In genomic region chr9:107366644-107367043, GRCm38 (mm10) we compare ENCODE assay signal across 9 mouse cellular contexts. TPM values are rescaled to one million over a fixed set of nuclear protein-coding genes. Genes with fewer than 3 reads are reported as not detected.
A peak's percentile ranks its signal among the peaks of the same experiment; 100 is the strongest.
DNase-seq lines count a peak whose midpoint lies in the region; ATAC-seq and TF ChIP-seq lines count a peak whose summit lies in the region.
"Had no signal": no experiment of that assay in that cellular context is flagged by ENCODE, and none has a peak within 500 bp of the region (broad histone marks: within the 10 kb centered on the region; RNA-seq: fewer than 3 reads in every experiment).

No protein-coding gene starts in this region.

- 6% methylated on average over 3 of the region's 3 CpGs for WGBS in midbrain, embryonic 11.5 days
- WGBS in midbrain, embryonic 16.5 days = 2% methylated on average over 3 of the region's 3 CpGs

- H3K4me2 ChIP-seq in midbrain, embryonic 11.5 days = no peak overlapping the region
- no peak overlapping the region for H3K4me2 ChIP-seq in midbrain, embryonic 16.5 days (ENCODE audit: low read length)

- peak; percentile 25; the same call in 1 of the 2 replicates for ATAC-seq in midbrain, embryonic 11.5 days (ENCODE audit: low FRiP score)
- ATAC-seq in midbrain, embryonic 16.5 days = no peak
- ATAC-seq in neutrophil, adult 5-6 weeks (ENCODE audit: extremely low read depth, insufficient number of reproducible peaks, low FRiP score, poor library complexity, severe bottlenecking) = peak; percentile 49; the same call in 1 of the 2 replicates
- no peak for ATAC-seq in activated CD4-positive, CD25-positive, alpha-beta regulatory T cell, adult 4 months

- H3K36me3 ChIP-seq in midbrain, embryonic 11.5 days (ENCODE audit: control insufficient read depth, insufficient read depth, low read length) = no peaks in the 10 kb centered on the region
- no peaks in the 10 kb centered on the region for H3K36me3 ChIP-seq in midbrain, embryonic 16.5 days (ENCODE audit: control insufficient read depth, insufficient read depth, low read length)

- no peak overlapping the region for H3K4me3 ChIP-seq in midbrain, embryonic 11.5 days (ENCODE audit: low read depth, low read length)
- H3K4me3 ChIP-seq in midbrain, embryonic 16.5 days (ENCODE audit: low read depth, low read length) = no peak overlapping the region
- no peak overlapping the region for H3K4me3 ChIP-seq in left cerebral cortex, adult 2 months
- H3K4me3 ChIP-seq: myocyte had no signal

- no peaks in the 10 kb centered on the region for H3K9me3 ChIP-seq in midbrain, embryonic 11.5 days (ENCODE audit: control insufficient read depth, low read length)
- no peaks in the 10 kb centered on the region for H3K9me3 ChIP-seq in midbrain, embryonic 16.5 days (replicated peaks; ENCODE audit: control insufficient read depth, low read length, poor library complexity, severe bottlenecking)

- no peaks in the 10 kb centered on the region for H3K27me3 ChIP-seq in midbrain, embryonic 11.5 days (ENCODE audit: control insufficient read depth, insufficient read depth, low read length)
- no peaks in the 10 kb centered on the region for H3K27me3 ChIP-seq in midbrain, embryonic 16.5 days (ENCODE audit: control insufficient read depth, insufficient read depth, low read depth, low read length)

- H3K4me1 ChIP-seq in midbrain, embryonic 11.5 days (ENCODE audit: control insufficient read depth, insufficient read depth, low read length) = no peaks in the 10 kb centered on the region
- H3K4me1 ChIP-seq in midbrain, embryonic 16.5 days (ENCODE audit: control insufficient read depth, insufficient read depth, low read length) = peaks cover 7% of the 10 kb centered on the region

- TF ChIP-seq CTCF in left cerebral cortex, adult 2 months (IDR thresholded peaks at IDR 0.05) = peak; percentile 66

- H3K27ac ChIP-seq in midbrain, embryonic 11.5 days (ENCODE audit: low read depth, low read length) = no peak overlapping the region
- no peak overlapping the region for H3K27ac ChIP-seq in midbrain, embryonic 16.5 days (ENCODE audit: low read length)
- no peak overlapping the region for H3K27ac ChIP-seq in left cerebral cortex, adult 2 months

- peak; percentile 98 for DNase-seq in midbrain, embryonic 11.5 days (ENCODE audit: low spot score, missing footprints)
- DNase-seq in R1 (ENCODE audit: low read depth, low spot score) = peak; percentile 59
- peak; percentile 65 for DNase-seq in cerebellum, adult 9-11 months
- peak; percentile 42 for DNase-seq in gastrocnemius, postnatal 14 days
- peak; percentile 41 to 56 for DNase-seq in left cerebral cortex, adult 2 months (ENCODE audit: extremely low spot score in 1 of 2, low spot score in 2 of 2)

- intact Hi-C loops in gastrocnemius, postnatal 14 days (cut with DNase I; ENCODE audit: low total_unique reads) = loop anchor here (2.0 to 5.0 kb wide), 2 partner anchors 96 to 146 kb away; no protein-coding TSS in a partner anchor
- intact Hi-C loops in left cerebral cortex, adult 2 months (cut with DNase I) = loop anchor here (2.0 kb wide), 2 partner anchors 96 to 148 kb away; no protein-coding TSS in a partner anchor

- no peak overlapping the region for H3K9ac ChIP-seq in midbrain, embryonic 11.5 days (ENCODE audit: low read length)
- H3K9ac ChIP-seq in midbrain, embryonic 16.5 days (ENCODE audit: low read depth, low read length) = no peak overlapping the region

RNA-seq across cellular contexts. Expression of gene 6430571L13Rik, which starts 26.2 kb away (rescaled TPM):
- 2.0 and 2.3 TPM in 2 replicates for polyA plus RNA-seq in midbrain, embryonic 11.5 days (2014; fragmentation: Nextera tagmentation; extraction: Ambion mirVana)
- 10.2 and 11.2 TPM in 2 replicates for polyA plus RNA-seq in midbrain, embryonic 16.5 days (2015; fragmentation: Nextera tagmentation; extraction: Ambion mirVana)
- 10 to 100 TPM; 41.9 to 49.8 TPM for total RNA-seq in gastrocnemius, postnatal 14 days (2021)
- total RNA-seq in left cerebral cortex, adult 2 months (2021) = 1 to 10 TPM; 4.3 to 4.4 TPM
- 0.12 TPM in 1 of 2 replicates, not detected in the other for total RNA-seq in neutrophil, adult 5-6 weeks (2017)
- 1 to 10 TPM; 2.7 to 4.6 TPM for polyA plus RNA-seq in activated CD4-positive, CD25-positive, alpha-beta regulatory T cell, adult 4 months (2017; shearing (Covaris generic))

RNA-seq across cellular contexts. Expression of gene Hemk1, which starts 28.5 kb away (rescaled TPM):
- 9.9 and 10.7 TPM in 2 replicates for polyA plus RNA-seq in midbrain, embryonic 11.5 days (2014; fragmentation: Nextera tagmentation; extraction: Ambion mirVana)
- 19.2 and 19.7 TPM in 2 replicates for polyA plus RNA-seq in midbrain, embryonic 16.5 days (2015; fragmentation: Nextera tagmentation; extraction: Ambion mirVana)
- total RNA-seq in gastrocnemius, postnatal 14 days (2021) = 10 to 100 TPM; 12.0 to 13.2 TPM
- 10 to 100 TPM; 18.6 to 21.5 TPM for total RNA-seq in left cerebral cortex, adult 2 months (2021)
- total RNA-seq in neutrophil, adult 5-6 weeks (2017) = 9.7 and 12.6 TPM in 2 replicates
- polyA plus RNA-seq in activated CD4-positive, CD25-positive, alpha-beta regulatory T cell, adult 4 months (2017; shearing (Covaris generic)) = 10 to 100 TPM; 25.4 to 27.3 TPM

RNA-seq across cellular contexts. Expression of gene Cacna2d2, which starts 32.8 kb away (rescaled TPM):
- polyA plus RNA-seq in midbrain, embryonic 11.5 days (2014; fragmentation: Nextera tagmentation; extraction: Ambion mirVana) = 1.3 and 1.7 TPM in 2 replicates
- 9.1 and 9.3 TPM in 2 replicates for polyA plus RNA-seq in midbrain, embryonic 16.5 days (2015; fragmentation: Nextera tagmentation; extraction: Ambion mirVana)
- total RNA-seq in gastrocnemius, postnatal 14 days (2021) = 1 to 10 TPM in 1 of 2 experiments, under 1 TPM in 1; 0.78 to 1.0 TPM
- total RNA-seq in left cerebral cortex, adult 2 months (2021) = 10 to 100 TPM; 24.1 to 34.7 TPM
- total RNA-seq in neutrophil, adult 5-6 weeks (2017) = 0.49 and 0.58 TPM in 2 replicates
- under 1 TPM; 0.16 to 0.41 TPM for polyA plus RNA-seq in activated CD4-positive, CD25-positive, alpha-beta regulatory T cell, adult 4 months (2017; shearing (Covaris generic))

Comparison
In these comparisons a context has a peak if more than half of its experiments do, and no peak if none do; other contexts are left out.
1. ATAC-seq: peak in midbrain, embryonic 11.5 days (single experiment) and neutrophil, adult 5-6 weeks (single experiment); none in midbrain, embryonic 16.5 days (single experiment) and activated CD4-positive, CD25-positive, alpha-beta regulatory T cell, adult 4 months (single experiment).
2. DNase-seq: peak in every context shown above with its lines; median percentile 98 in midbrain, embryonic 11.5 days; 65 in cerebellum, adult 9-11 months; 59 in R1; 48 in left cerebral cortex, adult 2 months; 42 in gastrocnemius, postnatal 14 days.
3. RNA of gene 6430571L13Rik, which starts 26.2 kb away (total RNA-seq): 41.9 to 49.8 TPM in gastrocnemius, postnatal 14 days; 4.3 to 4.4 TPM in left cerebral cortex, adult 2 months and 0.12 TPM in neutrophil, adult 5-6 weeks; every median in the first group is over 4 times any median in the second.
4. RNA of gene Cacna2d2, which starts 32.8 kb away (total RNA-seq): 24.1 to 34.7 TPM in left cerebral cortex, adult 2 months; 0.78 to 1.0 TPM in gastrocnemius, postnatal 14 days and 0.49 to 0.58 TPM in neutrophil, adult 5-6 weeks; every median in the first group is over 10 times any median in the second.